Mouse (Mus musculus): ENCODE results near the gene Ifi35.
"Not testable (repeated sequence)": the region's sequence is repeated elsewhere in the genome, so short reads cannot be mapped to it uniquely, and the experiment has no call there.

Ifi35 gene

GRCm38 (mm10) chr11:101448274-101448746, at the start of gene Ifi35:
Gene Ifi35, plus strand, starts transcription at chr11:101448407.
- no peak for DNase-seq (ENCODE audit: low read depth, low spot score)

- peak; percentile 11 for DNase-seq (ENCODE audit: low read depth, low spot score)
Measured at GRCm38 (mm10) chr11:101415306-101415705, 32.9 kb upstream of the Ifi35 start.

- DNase-seq (ENCODE audit: low read depth, low spot score) = no peak
Measured at GRCm38 (mm10) chr11:101416433-101417100, 31.6 kb upstream of the Ifi35 start.

DNA sequence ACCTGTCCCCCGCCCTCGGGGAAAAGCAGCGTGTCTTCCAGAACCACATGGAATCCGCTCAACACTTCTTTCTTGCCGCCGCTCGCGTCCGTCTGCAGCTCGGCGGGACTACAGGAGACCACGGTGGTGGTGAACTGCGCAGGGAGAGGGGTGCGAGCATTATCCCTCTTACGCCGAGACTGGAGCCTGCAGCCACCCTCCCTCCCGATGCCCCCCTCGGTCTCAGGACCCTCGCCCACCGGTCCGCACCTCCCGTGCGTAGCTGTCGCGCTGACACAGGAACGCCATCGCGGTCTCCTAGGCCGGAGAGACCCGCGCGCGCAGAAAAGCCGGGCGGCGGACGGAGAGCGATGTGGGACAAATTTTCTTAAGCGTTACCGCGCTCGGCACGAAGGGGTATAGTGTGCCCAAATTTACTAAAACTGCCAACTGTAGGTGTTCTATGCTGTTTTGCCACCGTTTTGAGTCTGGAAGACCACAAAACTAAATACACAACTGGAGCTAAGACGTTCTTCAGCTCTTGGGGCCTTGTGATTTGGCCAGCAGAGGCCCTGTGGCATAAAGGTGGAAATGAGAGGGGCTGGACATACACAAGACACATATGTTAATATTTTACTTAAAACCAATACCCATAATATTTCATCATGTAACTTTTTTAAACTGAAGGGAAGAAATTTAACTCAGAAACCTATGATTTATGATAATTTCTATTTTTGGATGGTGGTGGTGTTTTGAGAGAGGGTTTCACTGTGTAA, 30.9 kb upstream of the Ifi35 start, which contains the start of gene Aarsd1:
Gene Aarsd1 (minus strand): TSS at position 515 of the 755 bp plus-strand sequence.
- peak; percentile 89 for DNase-seq (ENCODE audit: low read depth, low spot score)

- no peak for DNase-seq (ENCODE audit: low read depth, low spot score)
Measured at GRCm38 (mm10) chr11:101418991-101419390, 29.2 kb upstream of the Ifi35 start.

- no peak for DNase-seq (ENCODE audit: low read depth, low spot score)
Measured at GRCm38 (mm10) chr11:101419610-101420009, 28.6 kb upstream of the Ifi35 start.

DNA sequence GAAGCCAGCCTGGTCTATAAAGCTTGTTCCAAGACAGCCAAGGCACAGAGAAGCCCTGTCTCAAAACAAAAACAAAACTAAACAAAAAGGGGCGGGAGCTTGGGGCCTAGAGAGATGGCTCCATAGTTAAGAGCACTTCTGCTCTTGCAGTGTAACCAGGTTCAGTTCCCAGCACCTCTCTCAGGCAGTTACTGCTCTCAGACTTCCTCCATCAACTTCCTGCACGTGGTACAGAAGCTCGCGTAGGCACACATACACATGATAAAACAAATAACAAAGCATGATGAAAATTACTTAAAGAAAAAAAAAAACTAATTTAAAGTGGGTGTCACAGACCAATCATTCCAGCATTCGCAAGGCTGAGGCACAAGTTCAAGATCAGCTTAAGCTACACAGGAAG, 28.1 kb upstream of the Ifi35 start:
- DNase-seq (ENCODE audit: low read depth, low spot score) = no peak

DNA sequence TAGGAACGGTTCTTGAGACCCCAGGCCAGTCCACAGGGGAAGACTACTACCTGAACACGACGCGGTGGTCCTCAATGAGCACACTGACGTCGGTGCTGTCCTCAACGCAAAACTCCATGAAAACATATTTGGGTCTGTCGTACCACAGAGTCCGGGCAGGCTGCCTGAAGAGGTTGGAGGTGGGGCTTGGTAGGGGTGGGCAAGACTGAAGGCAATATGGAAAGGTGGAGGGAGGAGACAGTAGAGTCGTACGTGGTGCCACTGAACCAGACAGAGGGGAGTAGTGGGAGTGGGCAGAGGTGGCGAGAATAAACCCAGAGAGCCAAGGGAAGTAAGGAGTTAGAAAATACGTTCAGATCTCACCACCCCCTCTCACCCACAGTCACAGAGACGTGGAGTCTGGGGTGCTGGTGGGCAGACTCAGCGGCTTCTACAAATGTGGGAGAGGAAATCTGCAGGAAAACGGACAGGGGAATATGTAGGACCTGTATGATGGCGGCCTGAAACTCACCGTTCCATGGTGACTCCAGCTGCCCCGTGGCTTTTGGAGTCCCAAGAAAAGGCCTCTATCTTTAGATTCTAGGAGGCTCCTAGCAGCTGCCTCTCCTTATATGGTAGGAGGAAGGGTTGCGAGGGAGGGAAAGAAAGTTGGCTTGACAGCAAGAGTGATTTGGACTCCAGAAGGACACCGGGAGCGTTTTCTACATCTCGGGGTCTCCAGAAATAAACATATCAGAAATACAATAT, 23.9 kb upstream of the Ifi35 start, which contains the start of gene Gm27029:
Gene Gm27029 (minus strand): TSS at position 692 of the 747 bp plus-strand sequence.
- no peak for DNase-seq (ENCODE audit: low read depth, low spot score)

- peak; percentile 95 for DNase-seq (ENCODE audit: low read depth, low spot score)
Measured at GRCm38 (mm10) chr11:101424925-101425813, 23.0 kb upstream of the Ifi35 start, which contains the start of the genes Rundc1 and Ptges3l. Gene Rundc1, plus strand, starts transcription at chr11:101425085. Gene Ptges3l, minus strand, starts transcription at chr11:101425333.

GRCm38 (mm10) chr11:101426165-101426564, 22.0 kb upstream of the Ifi35 start:
- no peak for DNase-seq (ENCODE audit: low read depth, low spot score)

DNA sequence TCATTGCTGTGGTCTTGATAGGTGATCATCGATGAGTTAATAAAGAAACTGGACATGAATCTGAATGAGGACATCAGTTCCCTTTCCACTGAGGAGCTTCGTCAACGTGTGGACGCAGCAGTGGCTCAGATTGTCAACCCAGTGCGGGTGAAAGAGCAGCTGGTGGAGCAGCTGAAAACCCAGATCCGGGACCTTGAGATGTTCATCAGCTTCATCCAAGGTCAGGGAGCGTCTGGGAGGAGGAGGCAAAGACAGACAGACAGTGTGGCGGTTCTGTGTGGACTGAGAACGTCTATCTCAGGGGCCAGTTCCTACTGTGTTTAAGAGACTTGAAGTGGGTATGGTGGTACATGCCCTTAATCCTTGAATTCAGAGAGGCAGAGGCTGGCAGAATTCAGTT, 16.9 kb upstream of the Ifi35 start:
- DNase-seq (ENCODE audit: low read depth, low spot score) = no peak

- no peak for DNase-seq (ENCODE audit: low read depth, low spot score)
Measured at GRCm38 (mm10) chr11:101433396-101433795, 14.8 kb upstream of the Ifi35 start.

- no peak for DNase-seq (ENCODE audit: low read depth, low spot score)
Measured at GRCm38 (mm10) chr11:101435831-101436230, 12.4 kb upstream of the Ifi35 start.

DNA sequence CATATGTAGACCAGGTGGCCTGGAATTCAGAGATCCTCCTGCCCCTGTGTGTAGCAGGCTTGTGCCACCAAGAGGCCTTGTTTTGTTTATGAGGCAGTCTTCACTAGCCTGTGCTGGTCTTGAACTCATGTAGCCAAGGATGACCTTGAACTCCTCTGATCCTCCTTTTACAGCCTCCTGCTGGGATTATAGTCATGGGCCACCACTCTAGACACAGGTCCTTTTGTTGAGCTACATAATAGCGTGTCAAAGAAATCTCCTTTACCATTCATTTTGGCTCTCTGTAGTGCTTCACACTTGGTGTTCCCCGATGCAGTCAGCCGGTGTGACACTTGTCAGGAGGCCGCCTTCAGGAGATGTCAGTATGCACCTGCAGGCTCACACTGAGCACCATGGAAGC, 11.3 kb upstream of the Ifi35 start:
- no peak for DNase-seq (ENCODE audit: low read depth, low spot score)

GRCm38 (mm10) chr11:101438006-101438405, 10.2 kb upstream of the Ifi35 start:
- DNase-seq (ENCODE audit: low read depth, low spot score) = not testable (repeated sequence)

GRCm38 (mm10) chr11:101441450-101442126, 6.6 kb upstream of the Ifi35 start:
- not testable (repeated sequence) for DNase-seq (ENCODE audit: low read depth, low spot score)

DNA sequence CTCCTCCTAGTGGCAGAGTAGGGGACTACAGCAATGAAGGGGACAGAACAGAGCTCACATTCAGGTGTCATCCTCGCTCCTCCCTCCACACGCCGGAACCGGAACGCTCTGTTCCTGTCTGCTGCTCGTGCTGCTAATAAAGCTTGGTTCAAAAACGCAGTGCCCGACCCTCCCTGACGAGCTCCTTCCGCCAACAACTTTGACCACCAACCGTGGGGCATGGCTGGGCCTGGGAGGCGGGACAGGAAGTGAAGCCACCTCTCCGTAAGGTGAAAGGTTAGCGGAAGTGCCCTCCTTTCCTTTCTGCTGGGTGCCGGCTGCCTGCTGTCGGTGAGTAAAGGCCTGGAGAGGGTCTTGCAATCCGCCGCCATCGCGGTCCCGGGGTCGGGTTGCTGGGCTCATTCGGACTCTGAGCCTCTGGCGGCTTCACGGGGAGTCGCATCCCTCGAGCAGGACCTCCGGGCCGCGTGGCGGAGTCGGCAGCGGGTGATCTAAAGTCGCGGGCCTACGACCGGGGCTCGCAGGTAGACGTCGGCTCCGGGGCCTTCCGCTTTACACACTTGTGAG, 6.0 kb upstream of the Ifi35 start, which contains the start of gene Rpl27:
Gene Rpl27 (plus strand): TSS at position 172 of the 567 bp plus-strand sequence.
- DNase-seq (ENCODE audit: low read depth, low spot score) = peak; percentile 100

- no peak for DNase-seq (ENCODE audit: low read depth, low spot score)
Measured at GRCm38 (mm10) chr11:101442760-101443159, 5.4 kb upstream of the Ifi35 start.

GRCm38 (mm10) chr11:101446319-101446718, 1.9 kb upstream of the Ifi35 start:
- DNase-seq (ENCODE audit: low read depth, low spot score) = no peak

GRCm38 (mm10) chr11:101446860-101447259, 1.3 kb upstream of the Ifi35 start:
- not testable (repeated sequence) for DNase-seq (ENCODE audit: low read depth, low spot score)

Data from mesoderm, embryonic 11.5 days (tissue).